Mouse (Mus musculus) liver, embryonic 13.5 days (tissue): ENCODE results near the gene Gcnt3. TPM values are rescaled to one million over a fixed set of nuclear protein-coding genes. Genes with fewer than 3 reads are reported as not detected.
A peak's percentile ranks its signal among the peaks of the same experiment; 100 is the strongest.

Source experiments
- ATAC-seq: fragments of 200-750 bp; cut with Nextera tagmentation; 2 replicates; pipeline ENCODE4 v1.8.0; 2017; ENCODE audit warnings: low read depth, mild to moderate bottlenecking, moderate number of reproducible peaks, moderate library complexity
- DNase-seq: peaks from one replicate; pipeline ENCODE4 v3.0.0; 2022
- H3K27ac ChIP-seq: fragments of 300-500 bp; sonication (generic); 2 replicates; pipeline ENCODE4 v1.5.1; 2015; ENCODE audit warnings: moderate library complexity, mild to moderate bottlenecking, inconsistent platforms
- H3K27me3 ChIP-seq: fragments of 300-500 bp; sonication (generic); 2 replicates; pipeline ENCODE4 v1.6.1; 2015; ENCODE audit warnings: mild to moderate bottlenecking, inconsistent platforms
- H3K36me3 ChIP-seq: fragments of 300-500 bp; sonication (generic); 2 replicates; pipeline ENCODE4 v1.6.1; 2015; ENCODE audit warnings: mild to moderate bottlenecking, inconsistent platforms
- H3K4me1 ChIP-seq: fragments of 300-500 bp; sonication (generic); replicated peaks from 2 replicates; pipeline ENCODE4 v1.6.1; 2015; ENCODE audit warnings: inconsistent platforms
- H3K4me2 ChIP-seq: fragments of 300-500 bp; sonication (generic); 2 replicates; pipeline ENCODE4 v1.6.1; 2015; ENCODE audit warnings: inconsistent platforms, mild to moderate bottlenecking, moderate library complexity
- H3K4me3 ChIP-seq: fragments of 300-500 bp; sonication (generic); replicated peaks from 2 replicates; pipeline ENCODE4 v1.5.1; 2015; ENCODE audit warnings: mild to moderate bottlenecking, inconsistent platforms
- H3K9ac ChIP-seq: fragments of 300-500 bp; sonication (generic); 2 replicates; pipeline ENCODE4 v1.6.1; 2015; ENCODE audit warnings: mild to moderate bottlenecking, inconsistent platforms
- H3K9me3 ChIP-seq: fragments of 300-500 bp; sonication (generic); replicated peaks from 2 replicates; pipeline ENCODE4 v1.6.1; 2016; ENCODE audit warnings: inconsistent platforms
- WGBS: fragments of 180-500 bp; shearing (Covaris S2); methylation state at CpG from one replicate; pipeline ENCODE4 v1.1.7; 2015; ENCODE audit not compliant: insufficient replicate concordance; 5-methylcytosine and 5-hydroxymethylcytosine counted together
- polyA plus RNA-seq: library from polyadenylated mRNA; unstranded; fragments of >200 nt; fragmentation: Nextera tagmentation; extraction: Ambion mirVana; gene quantifications from 2 replicates; pipeline ENCODE4 v1.2.1, GENCODE M21; 2015

Gene Gcnt3
- polyA plus RNA-seq, 1 experiment from 2014 or later: not detected

DNA sequence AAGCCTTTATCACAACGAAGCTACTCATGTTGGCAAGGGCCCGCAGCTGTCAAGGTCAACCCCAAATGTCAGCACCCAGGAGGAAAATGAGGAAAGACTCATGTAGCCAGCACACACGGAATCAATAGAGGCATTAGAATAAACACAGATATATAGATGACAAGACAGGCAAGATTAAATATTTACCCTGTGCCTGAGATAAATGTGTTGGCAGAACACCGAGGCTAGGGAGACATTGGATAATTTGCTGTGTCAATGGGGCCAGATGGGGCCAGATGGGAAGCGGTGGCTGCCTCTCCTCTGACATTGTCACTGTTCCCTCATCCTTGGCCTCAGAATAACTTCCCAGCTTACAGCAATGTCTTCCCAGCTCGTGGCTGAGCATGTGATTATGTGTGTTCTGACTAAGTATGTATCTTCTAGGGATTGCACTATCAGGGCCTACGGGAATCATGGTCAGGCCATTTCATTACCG lies 32.1 kb upstream of the Gcnt3 start:
- Histone ChIP-seq H3K9ac (no peak overlapping the region), H3K9me3 (no peaks in the 10 kb centered on the region), H3K4me1 (peaks cover 6% of the 10 kb centered on the region), H3K36me3 (no peaks in the 10 kb centered on the region), H3K27me3 (no peaks in the 10 kb centered on the region; the same call in 1 of the 2 replicates), H3K4me3 (no peak overlapping the region), H3K27ac (no peak overlapping the region), H3K4me2 (no peak overlapping the region)
- no peak for ATAC-seq
- 60% methylated on average over 8 of the region's 8 CpGs for WGBS
- no peak for DNase-seq

DNA sequence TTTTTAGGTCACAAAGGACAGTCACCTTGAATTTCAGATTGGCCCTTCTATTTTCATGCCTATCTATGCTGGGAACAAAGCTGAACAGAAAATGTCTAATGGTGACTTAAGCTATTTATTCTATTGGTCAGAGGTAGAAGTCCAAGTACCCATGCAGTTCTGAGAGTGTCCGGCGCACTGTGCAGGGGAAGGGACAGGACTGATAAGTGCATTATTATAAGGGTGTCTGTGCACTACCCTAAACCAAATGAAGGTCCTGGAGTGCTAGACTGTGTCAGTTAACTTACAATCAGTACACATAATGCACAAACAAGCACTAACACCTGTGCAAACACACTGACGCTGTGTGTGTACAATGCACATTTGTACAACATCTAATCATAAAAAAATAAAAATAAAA lies 29.6 kb upstream of the Gcnt3 start:
- ATAC-seq: no peak
- no peaks in the 10 kb centered on the region; the same call in 1 of the 2 replicates for H3K4me1 ChIP-seq
- H3K9me3 ChIP-seq: no peaks in the 10 kb centered on the region
- H3K27me3 ChIP-seq: no peaks in the 10 kb centered on the region
- H3K36me3 ChIP-seq: no peaks in the 10 kb centered on the region
- DNase-seq: no peak
- H3K9ac ChIP-seq: no peak overlapping the region
- no peak overlapping the region for H3K4me2 ChIP-seq
- no peak overlapping the region for H3K27ac ChIP-seq
- WGBS: 70% methylated on average over 3 of the region's 3 CpGs
- no peak overlapping the region for H3K4me3 ChIP-seq

DNA sequence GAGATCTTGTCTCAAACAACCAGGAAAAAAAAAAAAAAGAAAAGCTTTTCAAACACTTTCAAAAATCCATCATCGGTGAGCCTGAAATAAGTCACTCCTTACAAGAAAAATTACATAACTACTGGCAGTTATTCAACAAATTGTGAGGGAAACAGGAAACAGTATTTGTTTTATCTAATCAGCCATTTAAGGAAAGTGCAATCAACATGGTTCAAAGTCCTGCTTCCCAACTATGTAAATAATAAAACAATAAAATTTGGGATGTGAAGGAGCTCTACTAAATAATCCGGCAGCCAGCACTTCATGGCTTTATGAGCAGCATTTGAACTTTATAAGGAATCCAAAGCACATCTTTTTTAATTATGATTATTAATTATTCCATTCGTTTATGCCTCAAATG lies 24.1 kb upstream of the Gcnt3 start:
- WGBS: 67% methylated on average over 3 of the region's 3 CpGs
- Histone ChIP-seq H3K36me3 (no peaks in the 10 kb centered on the region), H3K27ac (no peak overlapping the region), H3K9ac (no peak overlapping the region), H3K27me3 (no peaks in the 10 kb centered on the region), H3K4me1 (no peaks in the 10 kb centered on the region), H3K4me2 (no peak overlapping the region), H3K4me3 (no peak overlapping the region), H3K9me3 (no peaks in the 10 kb centered on the region)
- DNase-seq (no peak), ATAC-seq (no peak)

DNA sequence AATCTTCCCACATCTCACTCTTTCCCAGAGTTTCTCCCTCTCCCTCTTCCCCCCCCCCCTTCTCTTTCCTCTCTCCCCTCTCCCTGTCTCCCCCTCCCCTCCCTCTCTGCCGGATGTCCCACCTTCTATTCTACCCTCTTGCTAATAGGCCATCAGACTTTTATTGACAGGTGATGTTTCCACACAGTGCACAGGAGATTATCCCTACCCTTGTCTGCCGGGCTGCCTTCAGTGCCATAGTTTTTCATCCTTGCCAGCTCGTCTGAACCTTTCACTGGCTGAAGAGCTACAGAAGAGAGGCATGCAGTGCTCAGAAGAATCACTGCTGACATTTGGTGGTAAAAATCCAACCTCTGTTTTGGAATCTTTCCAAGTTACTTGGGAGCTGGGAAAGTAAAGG lies 15.5 kb upstream of the Gcnt3 start:
- WGBS: 29% methylated on average over 3 of the region's 3 CpGs
- DNase-seq (no peak), ATAC-seq (no peak)
- Histone ChIP-seq H3K27me3 (no peaks in the 10 kb centered on the region), H3K4me3 (no peak overlapping the region), H3K27ac (no peak overlapping the region), H3K4me1 (0 out of 2 replicates have a peak, but pooled peaks cover 5% of the 10 kb centered on the region), H3K4me2 (no peak overlapping the region), H3K9me3 (no peaks in the 10 kb centered on the region), H3K9ac (no peak overlapping the region), H3K36me3 (no peaks in the 10 kb centered on the region)

DNA sequence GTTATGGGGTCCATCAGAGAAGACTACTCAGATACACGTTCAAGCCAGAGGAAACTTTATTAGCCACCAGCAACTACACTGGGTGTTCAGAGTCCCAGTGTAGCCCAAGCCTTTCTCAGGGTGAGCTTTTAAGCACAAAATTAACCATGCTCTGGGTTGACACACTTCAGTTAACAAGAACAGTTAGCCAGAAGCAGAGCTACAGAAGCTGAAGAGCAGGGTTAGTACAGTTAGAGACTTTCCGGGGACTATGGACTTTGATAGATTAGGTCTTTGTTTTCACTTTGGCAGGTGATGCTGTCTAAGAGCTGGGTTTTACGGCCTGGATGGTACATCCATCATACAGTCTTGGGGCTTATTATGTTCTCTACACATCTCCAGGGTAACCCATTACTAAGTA lies 14.8 kb upstream of the Gcnt3 start:
- no peaks in the 10 kb centered on the region for H3K36me3 ChIP-seq

DNA sequence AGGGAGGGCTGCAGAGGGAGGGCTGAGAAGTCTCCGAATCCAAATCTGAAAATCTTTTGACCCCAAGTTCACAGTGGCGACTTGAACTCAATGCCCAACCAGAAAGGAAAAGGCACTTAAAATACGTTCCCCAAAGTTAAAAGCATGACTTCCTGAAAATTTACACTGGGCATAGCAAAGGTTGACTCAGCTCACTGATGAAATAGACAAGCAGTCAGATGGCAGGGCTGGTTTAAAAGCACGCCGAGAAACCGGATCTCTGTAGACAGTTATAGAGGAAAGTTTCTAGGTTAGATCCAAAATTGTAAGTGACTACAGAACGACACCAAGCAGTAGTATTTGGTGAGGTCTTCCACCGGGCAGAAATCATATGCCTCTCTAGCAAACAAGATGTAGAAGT lies 12.0 kb upstream of the Gcnt3 start:
- Histone ChIP-seq H3K9me3 (no peaks in the 10 kb centered on the region), H3K27me3 (no peaks in the 10 kb centered on the region), H3K4me1 (peaks cover 26% of the 10 kb centered on the region), H3K4me2 (no peak overlapping the region), H3K4me3 (no peak overlapping the region), H3K9ac (no peak overlapping the region), H3K27ac (no peak overlapping the region), H3K36me3 (no peaks in the 10 kb centered on the region)
- DNase-seq (no peak), ATAC-seq (no peak)
- 24% methylated on average over 8 of the region's 8 CpGs for WGBS

More for the DNA sequence above, 14.8 kb upstream of the Gcnt3 start:
- Histone ChIP-seq H3K27me3 (no peaks in the 10 kb centered on the region), H3K4me2 (no peak overlapping the region), H3K4me1 (0 out of 2 replicates have a peak, but pooled peaks cover 5% of the 10 kb centered on the region), H3K9me3 (no peaks in the 10 kb centered on the region), H3K4me3 (no peak overlapping the region), H3K27ac (no peak overlapping the region), H3K9ac (no peak overlapping the region)
- no peak for ATAC-seq
- no peak for DNase-seq
- 58% methylated on average over 3 of the region's 3 CpGs for WGBS

DNA sequence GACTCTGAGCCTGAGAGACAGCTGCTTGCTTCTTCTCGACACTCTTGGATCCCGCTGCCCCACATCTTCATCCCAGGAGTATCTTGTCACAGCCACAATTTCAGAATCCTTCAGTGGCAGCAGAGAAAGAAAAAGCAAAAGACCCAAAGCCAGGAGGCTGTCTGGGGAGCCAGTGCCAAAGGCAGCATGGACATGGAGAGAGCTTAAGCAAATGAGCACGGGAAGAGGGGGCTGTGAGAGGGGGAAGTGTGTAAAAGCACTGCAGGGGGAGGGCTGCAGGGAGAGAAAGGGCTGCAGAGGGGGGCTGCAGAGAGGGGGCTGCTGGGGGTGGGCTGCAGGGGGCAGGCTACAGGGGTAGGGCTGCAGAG lies 11.5 kb upstream of the Gcnt3 start:
- no peaks in the 10 kb centered on the region for H3K9me3 ChIP-seq
- H3K36me3 ChIP-seq: no peaks in the 10 kb centered on the region
- H3K4me2 ChIP-seq: no peak overlapping the region
- no peak overlapping the region for H3K27ac ChIP-seq
- ATAC-seq: no peak
- H3K27me3 ChIP-seq: no peaks in the 10 kb centered on the region
- peaks cover 31% of the 10 kb centered on the region for H3K4me1 ChIP-seq
- WGBS: 37% methylated on average over 3 of the region's 3 CpGs
- no peak for DNase-seq
- no peak overlapping the region for H3K9ac ChIP-seq
- H3K4me3 ChIP-seq: no peak overlapping the region

DNA sequence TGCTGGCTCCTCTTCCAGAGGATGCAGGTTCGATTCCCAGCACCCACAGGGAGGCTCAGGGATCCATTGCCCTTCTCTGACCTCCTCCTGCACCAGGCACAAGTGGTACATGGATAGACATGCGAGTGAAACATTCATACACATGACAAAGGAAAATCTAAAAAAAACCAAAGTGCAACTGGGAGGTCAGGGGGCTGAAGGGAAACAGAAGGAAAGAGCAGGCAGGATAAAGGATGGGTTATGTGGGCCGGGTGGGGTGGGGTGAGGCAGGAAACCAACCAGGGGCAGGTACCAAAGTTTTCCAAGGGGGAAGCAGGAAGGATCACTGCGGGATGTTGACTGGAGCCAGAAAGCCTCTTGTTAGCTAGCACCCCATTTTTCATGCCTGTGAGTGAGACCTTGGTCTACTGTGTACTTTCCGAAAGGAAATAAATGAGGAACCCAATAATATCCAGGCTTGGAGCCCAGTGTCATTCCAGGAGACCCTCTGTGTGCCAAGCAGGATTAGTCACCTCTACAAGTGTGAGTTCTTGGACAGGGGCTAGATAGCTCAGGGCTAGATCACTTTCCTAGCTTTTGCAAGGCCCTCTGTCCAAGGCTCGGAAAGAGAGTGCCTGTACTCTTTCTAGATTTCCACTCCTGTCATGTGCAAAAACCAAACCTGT lies 11.0 kb upstream of the Gcnt3 start:
- Histone ChIP-seq H3K36me3 (no peaks in the 10 kb centered on the region), H3K4me1 (peaks cover 36% of the 10 kb centered on the region), H3K4me2 (no peak overlapping the region), H3K9ac (no peak overlapping the region), H3K27me3 (no peaks in the 10 kb centered on the region), H3K9me3 (no peaks in the 10 kb centered on the region), H3K27ac (no peak overlapping the region), H3K4me3 (no peak overlapping the region)
- no peak for ATAC-seq
- 49% methylated on average over 6 of the region's 6 CpGs for WGBS
- DNase-seq: no peak

DNA sequence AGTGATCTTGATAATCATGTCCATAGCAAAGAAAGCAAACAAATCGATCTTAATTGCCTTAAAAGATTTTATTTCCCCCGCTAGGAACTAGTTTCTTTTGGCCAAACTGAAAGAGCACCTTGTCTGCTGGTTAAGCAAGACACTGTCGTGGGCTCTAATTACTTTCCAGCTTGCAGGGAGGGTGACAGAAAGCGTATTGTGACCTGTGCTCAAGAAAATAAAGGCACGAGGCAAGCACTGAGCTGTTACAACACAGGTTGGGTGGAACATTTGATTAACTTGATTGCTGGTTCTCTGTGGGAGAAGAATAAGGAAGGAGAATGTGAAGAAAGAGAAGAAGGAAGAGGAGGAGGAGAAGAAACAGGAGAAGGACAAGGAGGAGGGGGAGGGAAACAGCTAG lies 10.4 kb upstream of the Gcnt3 start:
- no peaks in the 10 kb centered on the region for H3K36me3 ChIP-seq
- WGBS: 52% methylated on average over 5 of the region's 5 CpGs
- no peaks in the 10 kb centered on the region for H3K27me3 ChIP-seq
- H3K9ac ChIP-seq: no peak overlapping the region
- H3K4me3 ChIP-seq: no peak overlapping the region
- no peak for DNase-seq
- H3K4me1 ChIP-seq: peaks cover 42% of the 10 kb centered on the region
- H3K9me3 ChIP-seq: no peaks in the 10 kb centered on the region
- ATAC-seq: no peak
- no peak overlapping the region for H3K4me2 ChIP-seq
- H3K27ac ChIP-seq: no peak overlapping the region

DNA sequence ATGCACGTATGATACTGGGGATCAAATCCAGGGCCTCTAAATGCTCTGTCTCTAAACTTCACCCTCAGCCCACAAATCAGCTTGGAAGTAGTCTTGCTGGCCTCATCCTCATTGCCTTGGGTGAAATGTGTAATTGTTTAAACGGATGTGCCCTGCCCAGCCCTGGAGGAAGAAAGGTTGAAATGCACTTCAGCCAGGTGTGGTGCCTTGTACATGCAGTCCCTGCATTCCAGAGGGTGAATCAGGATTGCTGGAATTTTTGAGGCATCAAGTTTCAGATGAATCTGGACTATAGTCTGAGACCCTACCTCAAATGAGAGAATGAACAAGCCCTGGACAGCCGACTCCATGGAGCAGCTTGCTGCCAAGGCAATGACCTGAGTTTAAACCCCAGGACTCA lies 10.0 kb upstream of the Gcnt3 start:
- H3K9ac ChIP-seq: no peak overlapping the region
- H3K4me1 ChIP-seq: peaks cover 44% of the 10 kb centered on the region
- no peaks in the 10 kb centered on the region for H3K27me3 ChIP-seq
- H3K36me3 ChIP-seq: no peaks in the 10 kb centered on the region
- WGBS: 67% methylated on average over 3 of the region's 3 CpGs
- H3K4me2 ChIP-seq: no peak overlapping the region
- H3K9me3 ChIP-seq: no peaks in the 10 kb centered on the region
- H3K27ac ChIP-seq: no peak overlapping the region
- no peak for ATAC-seq
- DNase-seq: no peak
- H3K4me3 ChIP-seq: no peak overlapping the region

DNA sequence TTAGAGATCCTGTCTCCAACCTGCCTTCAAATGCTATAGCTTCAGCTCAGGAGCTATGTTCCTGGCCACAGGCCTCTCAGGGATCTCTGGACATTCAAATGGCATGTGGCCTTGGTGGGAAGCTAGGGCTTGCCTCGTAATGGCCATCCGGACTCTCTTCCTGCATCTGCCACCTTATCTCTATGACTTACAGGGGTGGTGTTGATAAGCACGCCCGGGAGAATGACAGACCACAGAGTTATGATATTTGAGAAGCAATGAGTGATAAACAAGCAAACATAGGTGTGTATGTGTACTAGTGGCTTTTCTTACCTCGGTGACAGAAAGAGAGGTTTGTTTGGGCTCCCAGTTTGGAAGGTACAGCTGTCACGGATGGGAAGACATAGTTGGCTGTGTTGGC lies 8.4 kb upstream of the Gcnt3 start:
- peaks cover 45% of the 10 kb centered on the region for H3K4me1 ChIP-seq
- no peak overlapping the region for H3K4me3 ChIP-seq
- WGBS: 18% methylated on average over 6 of the region's 6 CpGs
- ATAC-seq (peak; percentile 69), DNase-seq (peak; percentile 33)
- H3K9me3 ChIP-seq: no peaks in the 10 kb centered on the region
- no peak overlapping the region for H3K9ac ChIP-seq
- H3K27ac ChIP-seq: peak overlapping the region; percentile 30
- H3K27me3 ChIP-seq: no peaks in the 10 kb centered on the region
- H3K4me2 ChIP-seq: peak overlapping the region; percentile 30; the same call in 1 of the 2 replicates
- no peaks in the 10 kb centered on the region for H3K36me3 ChIP-seq

DNA sequence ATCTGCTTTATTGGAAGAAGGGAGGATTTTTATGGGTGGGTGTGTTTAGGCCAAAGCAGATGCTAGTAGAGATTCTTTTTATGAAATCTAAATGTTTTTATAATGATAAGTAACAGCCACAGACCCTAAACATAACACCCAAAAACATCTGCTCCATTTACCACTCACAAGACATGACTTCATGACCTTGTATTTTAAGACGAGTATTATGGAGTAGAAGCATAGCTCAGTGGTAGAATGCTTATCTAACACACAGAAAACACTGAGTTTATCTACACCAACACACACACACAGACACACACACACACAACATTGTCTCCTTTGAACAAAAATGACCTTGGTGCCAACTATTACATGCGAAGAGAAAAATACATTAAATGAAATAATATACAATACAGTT lies 7.0 kb upstream of the Gcnt3 start:
- no peak for DNase-seq
- H3K9me3 ChIP-seq: no peaks in the 10 kb centered on the region
- H3K36me3 ChIP-seq: no peaks in the 10 kb centered on the region
- no peak overlapping the region for H3K4me2 ChIP-seq
- no peaks in the 10 kb centered on the region for H3K27me3 ChIP-seq
- WGBS: 19% methylated on average over 2 of the region's 2 CpGs
- H3K4me3 ChIP-seq: no peak overlapping the region
- peaks cover 45% of the 10 kb centered on the region for H3K4me1 ChIP-seq
- H3K9ac ChIP-seq: 0 out of 2 replicates have a peak overlapping the region, but pooled peaks have one; percentile 30
- peak overlapping the region; percentile 67 for H3K27ac ChIP-seq
- ATAC-seq: peak; percentile 82
